Mouse (Mus musculus) small intestine, adult 2 months (tissue): ENCODE measurements around the gene Cmtm5. TPM values are rescaled to one million over a fixed set of nuclear protein-coding genes. Genes with fewer than 3 reads are reported as not detected.
A peak's percentile ranks its signal among the peaks of the same experiment; 100 is the strongest.

Source experiments
- H3K27ac ChIP-seq: fragments of 200-500 bp; 2 replicates; pipeline ENCODE4 v1.5.1; 2012; ENCODE audit warnings: low read depth, low read length, control low read depth, inconsistent platforms; ENCODE audit not compliant: insufficient read depth
- H3K27me3 ChIP-seq: fragments of 200-500 bp; 2 replicates; pipeline ENCODE4 v1.6.1; 2012; ENCODE audit warnings: mild to moderate bottlenecking, moderate library complexity, low read length, inconsistent platforms; ENCODE audit not compliant: control insufficient read depth, insufficient read depth
- H3K36me3 ChIP-seq: fragments of 200-500 bp; 2 replicates; pipeline ENCODE4 v1.6.1; 2012; ENCODE audit warnings: mild to moderate bottlenecking, low read length, control low read depth, inconsistent platforms; ENCODE audit not compliant: control insufficient read depth, insufficient read depth
- H3K4me1 ChIP-seq: fragments of 200-500 bp; 2 replicates; pipeline ENCODE4 v1.6.1; 2012; ENCODE audit warnings: low read length, inconsistent platforms, mixed read lengths; ENCODE audit not compliant: control insufficient read depth, insufficient read depth, insufficient read length
- H3K4me3 ChIP-seq: fragments of 200-500 bp; 2 replicates; pipeline ENCODE4 v1.5.1; 2012; ENCODE audit warnings: low read depth, mild to moderate bottlenecking, control low read depth, inconsistent platforms, low read length, moderate library complexity
- CTCF ChIP-seq: fragments of 200-500 bp; IDR thresholded peaks from 2 replicates; pipeline ENCODE4 v1.5.1; 2012; ENCODE audit warnings: low read depth, mild to moderate bottlenecking, control low read depth, inconsistent platforms, low read length, moderate library complexity, mixed read lengths; ENCODE audit not compliant: insufficient replicate concordance, insufficient read length; ENCODE audit errors: extremely low read depth
- POLR2A ChIP-seq: fragments of 200-500 bp; IDR thresholded peaks from 2 replicates; pipeline ENCODE4 v1.6.1; 2012; ENCODE audit warnings: low read depth, mild to moderate bottlenecking, control low read depth, inconsistent platforms, low read length, moderate library complexity
- WGBS: fragments of 180-500 bp; shearing (Covaris S2); methylation state at CpG from one replicate; pipeline ENCODE4 v1.1.7; 2018; 5-methylcytosine and 5-hydroxymethylcytosine counted together
- polyA plus RNA-seq: library from polyadenylated mRNA; depleted of rRNA; stranded (reverse); fragments of >200 nt; gene quantifications from 2 replicates; pipeline ENCODE4 v1.2.3, GENCODE M21; 2012; rRNA removed

The Cmtm5 gene
- 0.46 and 0.93 TPM in 2 replicates for polyA plus RNA-seq

- Histone ChIP-seq H3K4me1 (no peaks in the 10 kb centered on the region), H3K27me3 (no peaks in the 10 kb centered on the region), H3K27ac (no peak within 1 kb of the TSS), H3K4me3 (no peak within 1 kb of the TSS), H3K36me3 (no peaks in the 10 kb centered on the region)
- 46% methylated on average over 8 of the region's 8 CpGs for WGBS
- TF ChIP-seq CTCF (no peak), POLR2A (no peak)
Measured at GRCm38 (mm10) chr14:54935904-54936830, at the start of gene Cmtm5. Gene Cmtm5, plus strand, starts transcription at chr14:54936261.

- H3K36me3 ChIP-seq, result peaks cover 11% of the 10 kb centered on the region
- TF ChIP-seq POLR2A, result no peak
- no peak for TF ChIP-seq CTCF
- peak within 1 kb of the TSS; percentile 35; the same call in 1 of the 2 replicates for H3K27ac ChIP-seq
- 93% methylated on average over 3 of the region's 3 CpGs for WGBS
- no peak within 1 kb of the TSS for H3K4me3 ChIP-seq
- H3K27me3 ChIP-seq, result no peaks in the 10 kb centered on the region
- H3K4me1 ChIP-seq, result peaks cover 2% of the 10 kb centered on the region; the same call in 1 of the 2 replicates
Measured at GRCm38 (mm10) chr14:54892200-54892599, 43.9 kb upstream of the Cmtm5 start, which contains the start of gene Pabpn1. Gene Pabpn1, plus strand, starts transcription at chr14:54892500.

- WGBS, result under 1% methylated on average over 38 of the region's 38 CpGs
- Histone ChIP-seq H3K4me3 (peak overlapping the region; percentile 91), H3K36me3 (peaks cover 22% of the 10 kb centered on the region), H3K4me1 (peaks cover 2% of the 10 kb centered on the region; the same call in 1 of the 2 replicates), H3K27me3 (no peaks in the 10 kb centered on the region), H3K27ac (peak overlapping the region; percentile 35; the same call in 1 of the 2 replicates)
- TF ChIP-seq POLR2A, result peak; percentile 61; the same call in 1 of the 2 replicates
- no peak for TF ChIP-seq CTCF
Measured at GRCm38 (mm10) chr14:54893651-54894181, 42.3 kb upstream of the Cmtm5 start.

- Histone ChIP-seq H3K4me3 (peak overlapping the region; percentile 91), H3K27ac (peak overlapping the region; percentile 50), H3K4me1 (peaks cover 2% of the 10 kb centered on the region; the same call in 1 of the 2 replicates), H3K36me3 (peaks cover 22% of the 10 kb centered on the region), H3K27me3 (no peaks in the 10 kb centered on the region)
- TF ChIP-seq CTCF, result no peak
- TF ChIP-seq POLR2A, result no peak
- 1% methylated on average over 54 of the region's 54 CpGs for WGBS
Measured at GRCm38 (mm10) chr14:54894296-54895151, 41.5 kb upstream of the Cmtm5 start.

- Histone ChIP-seq H3K27ac (no peak overlapping the region), H3K27me3 (no peaks in the 10 kb centered on the region), H3K4me3 (no peak overlapping the region), H3K36me3 (peaks cover 22% of the 10 kb centered on the region), H3K4me1 (peaks cover 2% of the 10 kb centered on the region; the same call in 1 of the 2 replicates)
- no peak for TF ChIP-seq POLR2A
- no peak for TF ChIP-seq CTCF
- 60% methylated on average over 2 of the region's 2 CpGs for WGBS
Measured at GRCm38 (mm10) chr14:54897445-54897844, 38.6 kb upstream of the Cmtm5 start.

- H3K4me3 ChIP-seq, result no peak overlapping the region
- under 1% methylated on average over 3 of the region's 3 CpGs for WGBS
- H3K27me3 ChIP-seq, result no peaks in the 10 kb centered on the region
- H3K27ac ChIP-seq, result no peak overlapping the region
- H3K4me1 ChIP-seq, result no peaks in the 10 kb centered on the region; the same call in 1 of the 2 replicates
- 0 out of 2 replicates have a peak, but pooled peaks have one; percentile 21 for TF ChIP-seq CTCF
- no peak for TF ChIP-seq POLR2A
- peaks cover 22% of the 10 kb centered on the region for H3K36me3 ChIP-seq
Measured at GRCm38 (mm10) chr14:54900383-54900782, 35.7 kb upstream of the Cmtm5 start.

- WGBS, result 91% methylated on average over 4 of the region's 4 CpGs
- Histone ChIP-seq H3K36me3 (no peaks in the 10 kb centered on the region; the same call in 1 of the 2 replicates), H3K4me3 (no peak overlapping the region), H3K27me3 (no peaks in the 10 kb centered on the region), H3K4me1 (no peaks in the 10 kb centered on the region; the same call in 1 of the 2 replicates), H3K27ac (no peak overlapping the region)
- TF ChIP-seq POLR2A, result no peak
- no peak for TF ChIP-seq CTCF
Measured at GRCm38 (mm10) chr14:54903641-54904040, 32.4 kb upstream of the Cmtm5 start.
